Mouse (Mus musculus) embryonic facial prominence, embryonic 11.5 days (tissue): ENCODE data around the gene Lmbrd1. TPM values are rescaled to one million over a fixed set of nuclear protein-coding genes. Genes with fewer than 3 reads are reported as not detected.

Source experiments
- ATAC-seq: fragments of 200-750 bp; cut with Nextera tagmentation; replicated peaks from 2 replicates; pipeline ENCODE4 v1.8.0; 2017; ENCODE audit warnings: low read depth; ENCODE audit not compliant: insufficient number of reproducible peaks, low FRiP score, low TSS enrichment
- DNase-seq: peaks from one replicate; pipeline ENCODE4 v3.0.0-alpha.2; 2015; ENCODE audit warnings: low spot score
- H3K27ac ChIP-seq: fragments of 300-500 bp; sonication (generic); replicated peaks from 2 replicates; pipeline ENCODE4 v1.5.1; 2014; ENCODE audit warnings: mild to moderate bottlenecking, low read depth, low read length, control low read depth
- H3K27me3 ChIP-seq: fragments of 300-500 bp; sonication (generic); 2 replicates; pipeline ENCODE4 v1.6.1; 2014; ENCODE audit warnings: mild to moderate bottlenecking, low read length, moderate library complexity, mixed read lengths; ENCODE audit not compliant: control insufficient read depth, insufficient read depth
- H3K36me3 ChIP-seq: fragments of 300-500 bp; sonication (generic); replicated peaks from 2 replicates; pipeline ENCODE4 v1.6.1; 2014; ENCODE audit warnings: low read depth, mild to moderate bottlenecking, low read length, moderate library complexity, mixed read lengths; ENCODE audit not compliant: control insufficient read depth, insufficient read depth
- H3K4me1 ChIP-seq: fragments of 300-500 bp; sonication (generic); 2 replicates; pipeline ENCODE4 v1.6.1; 2014; ENCODE audit warnings: low read length, mixed read lengths; ENCODE audit not compliant: control insufficient read depth, insufficient read depth
- H3K4me2 ChIP-seq: fragments of 300-500 bp; sonication (generic); 2 replicates; pipeline ENCODE4 v1.6.1; 2014; ENCODE audit warnings: low read depth, mild to moderate bottlenecking, control low read depth, low read length, moderate library complexity
- H3K4me3 ChIP-seq: fragments of 300-500 bp; sonication (generic); 2 replicates; pipeline ENCODE4 v1.5.1; 2014; ENCODE audit warnings: low read depth, low read length, control low read depth
- H3K9ac ChIP-seq: fragments of 300-500 bp; sonication (generic); replicated peaks from 2 replicates; pipeline ENCODE4 v1.6.1; 2014; ENCODE audit warnings: mild to moderate bottlenecking, control low read depth, low read length
- H3K9me3 ChIP-seq: fragments of 300-500 bp; sonication (generic); replicated peaks from 2 replicates; pipeline ENCODE4 v1.6.1; 2016; ENCODE audit warnings: mild to moderate bottlenecking, low read length, inconsistent platforms, mixed read lengths; ENCODE audit not compliant: control insufficient read depth
- WGBS: fragments of 180-500 bp; shearing (Covaris S2); extraction: QIAGEN DNeasy Blood & Tissue Kit; methylation state at CpG from one replicate; pipeline ENCODE4 v1.1.7; 2014; 5-methylcytosine and 5-hydroxymethylcytosine counted together
- polyA plus RNA-seq: library from polyadenylated mRNA; unstranded; fragments of >200 nt; fragmentation: Nextera tagmentation; extraction: Ambion mirVana; gene quantifications from 2 replicates; pipeline ENCODE4 v1.2.1, GENCODE M21; 2014

The Lmbrd1 gene
- polyA plus RNA-seq, 1 experiment from 2014 or later = 27.3 TPM

- H3K27me3 ChIP-seq = no peaks in the 10 kb centered on the region
- H3K4me2 ChIP-seq = no peak overlapping the region
- ATAC-seq (no peak), DNase-seq (no peak)
- H3K4me1 ChIP-seq = no peaks in the 10 kb centered on the region
- H3K4me3 ChIP-seq = no peak overlapping the region
- no peaks in the 10 kb centered on the region for H3K36me3 ChIP-seq
- WGBS = 65% methylated on average over 9 of the region's 9 CpGs
- no peak overlapping the region for H3K9ac ChIP-seq
- no peaks in the 10 kb centered on the region for H3K9me3 ChIP-seq
- no peak overlapping the region for H3K27ac ChIP-seq
Observed at GRCm38 (mm10) chr1:24698146-24698880, 19.9 kb downstream of the Lmbrd1 start.

GRCm38 (mm10) chr1:24699320-24699719 lies 20.9 kb downstream of the Lmbrd1 start:
- Histone ChIP-seq H3K4me1 (no peaks in the 10 kb centered on the region), H3K4me2 (no peak overlapping the region), H3K9me3 (no peaks in the 10 kb centered on the region), H3K4me3 (no peak overlapping the region), H3K27ac (no peak overlapping the region), H3K9ac (no peak overlapping the region), H3K36me3 (no peaks in the 10 kb centered on the region), H3K27me3 (no peaks in the 10 kb centered on the region)
- ATAC-seq (0 out of 2 replicates have a peak, but pooled peaks have one; percentile 59), DNase-seq (peak; percentile 62)
- 13% methylated on average over 9 of the region's 9 CpGs for WGBS

DNA sequence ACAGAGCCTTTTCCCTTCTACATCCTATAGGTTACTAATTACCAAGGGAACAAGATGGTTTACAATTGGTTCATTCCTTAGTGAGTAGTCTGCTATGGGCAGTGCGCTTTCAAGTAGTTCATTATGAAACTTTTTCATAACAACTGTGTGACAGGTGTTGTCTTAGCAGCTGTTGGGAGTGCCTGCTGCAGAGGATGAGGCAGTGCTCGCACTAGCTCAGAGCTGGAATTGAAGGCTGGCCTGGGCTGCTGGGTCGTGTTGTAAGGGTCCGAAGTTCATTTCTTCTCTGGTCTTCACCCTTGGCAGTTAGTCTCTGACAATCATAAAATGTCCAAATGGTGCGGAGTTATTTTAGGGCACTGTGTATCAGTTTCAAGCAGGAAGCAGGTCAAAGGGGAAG lies 21.8 kb downstream of the Lmbrd1 start:
- ATAC-seq (no peak), DNase-seq (no peak)
- H3K4me1 ChIP-seq = no peaks in the 10 kb centered on the region
- H3K4me2 ChIP-seq = no peak overlapping the region
- WGBS = 87% methylated on average over 5 of the region's 5 CpGs
- H3K4me3 ChIP-seq = no peak overlapping the region
- no peak overlapping the region for H3K9ac ChIP-seq
- H3K27ac ChIP-seq = no peak overlapping the region
- H3K9me3 ChIP-seq = no peaks in the 10 kb centered on the region
- no peaks in the 10 kb centered on the region for H3K27me3 ChIP-seq
- no peaks in the 10 kb centered on the region for H3K36me3 ChIP-seq

DNA sequence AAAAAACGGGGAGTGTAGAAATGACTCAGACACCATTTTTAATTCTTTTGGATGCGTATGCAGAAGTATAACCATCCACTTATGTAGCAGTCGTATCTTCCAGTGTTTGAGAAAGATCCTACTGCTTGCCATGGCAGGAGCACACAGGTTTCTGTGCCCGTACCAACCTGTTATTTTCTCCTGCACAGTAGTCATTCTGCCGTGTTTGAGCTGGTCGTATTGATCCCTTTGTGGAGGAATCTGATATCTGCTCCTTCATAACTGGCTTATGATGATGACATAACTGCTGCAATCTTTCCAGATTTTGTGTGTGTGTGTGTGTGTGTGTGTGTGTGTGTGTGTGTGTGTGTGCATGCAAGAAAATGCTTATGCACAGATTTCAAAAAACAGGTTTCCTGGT lies 25.4 kb downstream of the Lmbrd1 start:
- 79% methylated on average over 6 of the region's 6 CpGs for WGBS

DNA sequence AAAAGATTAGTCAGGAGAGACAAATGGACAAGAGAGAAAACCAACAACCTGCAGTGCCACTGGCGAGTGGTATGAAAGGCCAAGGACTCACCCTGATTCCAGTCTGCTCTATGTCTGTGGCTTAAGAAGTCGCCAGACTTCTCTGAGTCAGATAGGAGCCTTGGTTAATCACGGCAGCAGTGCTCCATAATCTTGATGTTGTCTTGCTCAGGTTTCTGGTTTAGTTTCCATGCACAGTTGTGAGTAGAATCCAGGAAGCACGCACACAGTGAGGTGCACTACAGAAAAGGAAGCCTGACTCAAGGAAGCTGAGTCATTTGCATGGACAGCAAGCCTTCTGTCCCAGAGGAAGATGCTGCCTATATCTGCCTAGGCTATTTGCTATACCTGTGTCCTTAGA lies 37.9 kb downstream of the Lmbrd1 start:
- DNase-seq = no peak

More for the DNA sequence above, 25.4 kb downstream of the Lmbrd1 start:
- DNase-seq (no peak), ATAC-seq (no peak)
- Histone ChIP-seq H3K27me3 (no peaks in the 10 kb centered on the region), H3K9ac (no peak overlapping the region), H3K36me3 (no peaks in the 10 kb centered on the region), H3K4me1 (no peaks in the 10 kb centered on the region), H3K27ac (no peak overlapping the region), H3K9me3 (no peaks in the 10 kb centered on the region), H3K4me3 (no peak overlapping the region), H3K4me2 (no peak overlapping the region)

GRCm38 (mm10) chr1:24719621-24720020 lies 41.2 kb downstream of the Lmbrd1 start:
- H3K4me2 ChIP-seq = no peak overlapping the region
- 63% methylated on average over 3 of the region's 3 CpGs for WGBS
- ATAC-seq (no peak), DNase-seq (peak; percentile 14)
- no peaks in the 10 kb centered on the region for H3K27me3 ChIP-seq
- H3K9ac ChIP-seq = no peak overlapping the region
- no peak overlapping the region for H3K4me3 ChIP-seq
- no peaks in the 10 kb centered on the region for H3K9me3 ChIP-seq
- H3K4me1 ChIP-seq = no peaks in the 10 kb centered on the region
- H3K36me3 ChIP-seq = no peaks in the 10 kb centered on the region; the same call in 1 of the 2 replicates
- H3K27ac ChIP-seq = no peak overlapping the region

More for the DNA sequence above, 37.9 kb downstream of the Lmbrd1 start:
- WGBS = 90% methylated on average over 4 of the region's 4 CpGs
- no peak overlapping the region for H3K4me3 ChIP-seq
- H3K27me3 ChIP-seq = no peaks in the 10 kb centered on the region
- no peak overlapping the region for H3K4me2 ChIP-seq
- no peak overlapping the region for H3K27ac ChIP-seq
- no peak overlapping the region for H3K9ac ChIP-seq
- no peaks in the 10 kb centered on the region for H3K4me1 ChIP-seq
- no peaks in the 10 kb centered on the region; the same call in 1 of the 2 replicates for H3K36me3 ChIP-seq
- ATAC-seq = no peak
- no peaks in the 10 kb centered on the region for H3K9me3 ChIP-seq

DNA sequence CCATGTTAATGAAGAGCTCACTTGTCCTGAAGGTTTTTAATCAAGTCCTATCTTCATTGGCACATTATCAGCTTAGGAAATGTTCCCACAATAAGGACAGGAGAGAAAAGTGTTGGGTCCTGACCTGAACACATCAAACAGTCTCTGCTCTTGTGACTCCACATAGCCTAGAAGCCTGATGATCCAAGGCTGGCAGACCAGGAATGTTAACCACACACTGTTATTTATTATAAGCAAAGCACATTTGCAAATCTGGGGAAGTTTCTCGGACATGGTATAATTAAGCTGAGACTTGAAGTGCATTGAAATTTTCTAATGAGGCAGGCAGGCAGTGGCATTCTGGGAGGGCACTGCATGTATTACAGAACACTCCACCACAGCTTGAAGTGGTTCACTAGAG lies 41.8 kb downstream of the Lmbrd1 start:
- Histone ChIP-seq H3K4me2 (no peak overlapping the region), H3K36me3 (no peaks in the 10 kb centered on the region; the same call in 1 of the 2 replicates), H3K9ac (no peak overlapping the region), H3K4me3 (no peak overlapping the region), H3K9me3 (no peaks in the 10 kb centered on the region), H3K27ac (no peak overlapping the region), H3K4me1 (no peaks in the 10 kb centered on the region), H3K27me3 (no peaks in the 10 kb centered on the region)
- ATAC-seq (no peak), DNase-seq (no peak)
- 76% methylated on average over 1 of the region's 1 CpGs for WGBS

GRCm38 (mm10) chr1:24729784-24730183 lies 51.4 kb downstream of the Lmbrd1 start:
- Histone ChIP-seq H3K4me3 (no peak overlapping the region), H3K27me3 (no peaks in the 10 kb centered on the region), H3K4me1 (no peaks in the 10 kb centered on the region), H3K9ac (no peak overlapping the region), H3K36me3 (no peaks in the 10 kb centered on the region), H3K9me3 (no peaks in the 10 kb centered on the region), H3K27ac (no peak overlapping the region), H3K4me2 (no peak overlapping the region)
- ATAC-seq (no peak), DNase-seq (no peak)
- 96% methylated on average over 11 of the region's 11 CpGs for WGBS
